Mouse (Mus musculus) neural tube, embryonic 10.5 days (tissue): ENCODE measurements around the gene Tcte1.
A peak's percentile ranks its signal among the peaks of the same experiment; 100 is the strongest.

ENCODE experiments used
- DNase-seq: peaks from one replicate; pipeline ENCODE4 v3.0.0-alpha.2; 2017; ENCODE audit warnings: low spot score; ENCODE audit errors: extremely low spot score

Gene Tcte1

GRCm38 (mm10) chr17:45546941-45547340, 23.7 kb downstream of the Tcte1 start:
- DNase-seq: no peak

- no peak for DNase-seq
Measured at GRCm38 (mm10) chr17:45547461-45548190, 24.4 kb downstream of the Tcte1 start.

GRCm38 (mm10) chr17:45548541-45549512, 25.6 kb downstream of the Tcte1 start:
- DNase-seq: peak; percentile 78

GRCm38 (mm10) chr17:45549617-45550181, 26.5 kb downstream of the Tcte1 start, which contains the start of gene Tmem151b:
Gene Tmem151b (minus strand): TSS chr17:45549677.
- DNase-seq: peak; percentile 73

- DNase-seq: no peak
Measured at GRCm38 (mm10) chr17:45550253-45550652, 27.0 kb downstream of the Tcte1 start.

- DNase-seq: no peak
Measured at GRCm38 (mm10) chr17:45551249-45551796, 28.1 kb downstream of the Tcte1 start.

GRCm38 (mm10) chr17:45551816-45552451, 28.7 kb downstream of the Tcte1 start:
- DNase-seq: peak; percentile 79

GRCm38 (mm10) chr17:45553065-45553464, 29.8 kb downstream of the Tcte1 start:
- DNase-seq: no peak

- no peak for DNase-seq
Measured at GRCm38 (mm10) chr17:45554420-45554819, 31.2 kb downstream of the Tcte1 start.

- DNase-seq: peak; percentile 97
Measured at GRCm38 (mm10) chr17:45555452-45556106, 32.3 kb downstream of the Tcte1 start, which contains the start of gene Nfkbie. Gene Nfkbie (plus strand): TSS chr17:45555703.

- peak; percentile 53 for DNase-seq
Measured at GRCm38 (mm10) chr17:45556107-45556489, 32.9 kb downstream of the Tcte1 start.

GRCm38 (mm10) chr17:45556514-45557245, 33.4 kb downstream of the Tcte1 start:
- no peak for DNase-seq

GRCm38 (mm10) chr17:45557246-45557824, 34.1 kb downstream of the Tcte1 start:
- no peak for DNase-seq

GRCm38 (mm10) chr17:45557998-45558862, 35.0 kb downstream of the Tcte1 start:
- DNase-seq: no peak

- DNase-seq: no peak
Measured at GRCm38 (mm10) chr17:45559732-45560525, 36.7 kb downstream of the Tcte1 start.

GRCm38 (mm10) chr17:45563216-45563615, 40.0 kb downstream of the Tcte1 start:
- DNase-seq: no peak

GRCm38 (mm10) chr17:45563655-45564530, 40.7 kb downstream of the Tcte1 start, which contains the start of gene Slc35b2:
Gene Slc35b2 (plus strand): TSS chr17:45563874.
- peak; percentile 95 for DNase-seq
